Mouse (Mus musculus): ENCODE measurements around the gene Sdc4.

The Sdc4 gene

DNA sequence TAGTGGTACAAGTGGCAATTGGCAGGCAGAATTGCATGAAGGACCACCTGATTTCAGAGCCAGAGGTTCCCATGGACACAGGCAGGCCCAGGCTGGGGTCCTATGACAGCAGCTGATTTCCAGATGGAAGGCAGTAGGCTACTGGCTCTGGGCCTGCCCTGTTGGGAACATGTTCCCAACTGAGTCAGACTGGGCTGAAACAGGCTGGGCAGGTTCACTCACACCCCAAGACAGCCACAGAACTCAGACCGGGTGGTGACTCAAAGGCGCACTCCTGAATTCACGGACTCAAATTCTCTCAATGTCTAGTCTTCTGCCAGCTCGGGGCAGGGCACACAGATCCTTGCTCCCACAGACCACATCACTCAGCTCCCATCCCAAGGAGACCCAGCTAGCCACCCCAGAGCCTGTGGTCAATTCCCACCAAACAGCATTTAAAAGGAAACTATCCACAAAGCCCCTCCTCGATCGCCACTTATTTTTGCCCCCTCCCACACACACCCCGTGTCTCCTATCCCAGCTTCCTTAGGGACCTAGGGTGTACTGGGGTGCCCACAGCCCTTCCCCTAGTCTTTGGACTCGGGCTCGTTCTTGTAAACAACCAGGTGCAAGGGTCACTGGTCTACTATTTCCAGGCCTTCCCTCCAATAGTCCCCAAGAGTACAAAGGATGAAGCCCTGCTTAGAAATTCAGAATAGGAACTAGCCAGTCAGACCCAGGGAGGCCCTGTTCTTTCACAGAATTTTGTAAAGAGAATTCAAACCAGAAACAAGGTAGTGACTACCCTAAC is 11.8 kb downstream of the Sdc4 start:
- no peak for DNase-seq (ENCODE audit: low read depth, low spot score)

DNA sequence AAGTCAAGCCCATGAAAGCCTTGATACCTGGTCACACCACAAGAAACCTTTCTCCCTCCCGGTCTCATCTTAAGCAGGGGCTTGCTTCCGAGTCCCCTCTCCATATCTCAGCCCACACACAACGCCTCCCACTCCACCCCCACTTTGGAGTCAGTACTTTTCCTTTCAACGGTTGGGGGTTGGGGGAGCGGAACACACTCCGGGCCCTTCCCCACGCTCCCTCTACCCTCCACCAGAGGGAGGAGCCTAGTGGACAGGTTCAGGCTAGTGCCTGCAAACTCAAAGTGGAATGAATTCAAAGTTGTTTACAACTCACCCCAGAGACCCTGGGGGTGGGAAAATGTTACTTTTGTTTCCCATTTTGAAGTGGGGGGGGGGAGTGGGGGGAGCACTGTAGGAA is 13.0 kb downstream of the Sdc4 start:
- no peak for DNase-seq (ENCODE audit: low read depth, low spot score)

- no peak for DNase-seq (ENCODE audit: low read depth, low spot score)
Measured at GRCm38 (mm10) chr2:164429881-164430615, 13.6 kb downstream of the Sdc4 start.

GRCm38 (mm10) chr2:164428451-164428850 is 15.2 kb downstream of the Sdc4 start:
- DNase-seq (ENCODE audit: low read depth, low spot score) = no peak

DNA sequence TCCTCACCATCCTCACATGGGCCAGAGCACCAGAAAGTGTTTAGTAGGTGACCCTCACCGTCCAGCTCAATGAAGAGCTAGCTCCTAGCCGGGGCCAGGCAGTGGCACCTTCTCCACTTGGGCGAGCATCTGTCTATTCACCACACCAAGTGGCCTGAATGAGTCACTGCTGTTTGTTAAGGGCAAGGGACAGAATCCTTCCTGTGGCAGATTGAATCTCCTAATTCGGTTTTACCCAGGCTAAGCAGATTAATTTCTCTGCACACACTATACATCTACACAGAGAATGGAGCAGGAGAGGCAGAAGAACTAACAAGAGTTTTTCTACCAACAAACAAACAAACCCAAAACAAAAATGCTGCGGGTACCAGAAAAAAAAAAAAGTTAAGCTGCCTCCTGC is 16.7 kb downstream of the Sdc4 start:
- no peak for DNase-seq (ENCODE audit: low read depth, low spot score)

- DNase-seq (ENCODE audit: low read depth, low spot score) = no peak
Measured at GRCm38 (mm10) chr2:164426121-164426520, 17.6 kb downstream of the Sdc4 start.

DNA sequence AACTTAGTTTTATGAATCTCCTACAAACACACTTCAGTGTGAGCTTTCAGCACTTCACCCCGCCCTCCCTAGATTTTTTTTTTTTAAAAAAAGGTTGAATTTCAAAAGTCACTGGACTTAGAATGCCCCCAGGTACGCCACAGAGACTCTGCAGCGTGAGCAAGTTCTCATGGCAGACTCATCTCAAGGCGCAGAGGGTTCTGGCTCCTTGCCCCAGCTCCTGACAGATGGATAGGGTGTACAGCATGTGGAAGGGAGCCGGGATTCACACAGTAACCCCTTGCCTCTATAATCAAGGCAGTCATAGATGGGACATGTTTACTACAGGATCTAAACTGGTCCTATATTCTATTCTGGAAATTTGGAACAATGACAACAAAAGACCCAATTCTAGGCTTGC is 18.3 kb downstream of the Sdc4 start:
- no peak for DNase-seq (ENCODE audit: low read depth, low spot score)

GRCm38 (mm10) chr2:164424406-164424805 is 19.3 kb downstream of the Sdc4 start:
- no peak for DNase-seq (ENCODE audit: low read depth, low spot score)

DNA sequence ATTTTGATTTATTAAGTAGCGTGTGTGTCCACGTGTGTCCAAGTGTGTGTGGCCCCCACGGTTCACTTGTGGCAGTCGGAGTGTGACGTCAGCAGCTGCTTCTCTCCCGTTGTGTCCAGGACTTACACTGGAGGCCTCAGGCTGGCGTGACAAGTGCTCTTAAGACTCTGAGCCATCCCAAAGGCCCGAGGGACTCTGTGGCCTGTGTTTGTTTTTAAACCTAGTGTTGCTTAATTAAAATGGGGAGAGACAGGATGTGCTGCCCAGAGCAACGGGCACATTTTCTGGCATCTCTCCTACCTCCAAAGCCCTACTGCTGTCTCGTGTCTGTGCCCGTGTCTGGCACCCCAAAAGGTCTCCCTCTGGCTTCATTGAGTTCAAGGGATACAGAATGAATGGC is 20.2 kb downstream of the Sdc4 start:
- DNase-seq (ENCODE audit: low read depth, low spot score) = no peak

DNA sequence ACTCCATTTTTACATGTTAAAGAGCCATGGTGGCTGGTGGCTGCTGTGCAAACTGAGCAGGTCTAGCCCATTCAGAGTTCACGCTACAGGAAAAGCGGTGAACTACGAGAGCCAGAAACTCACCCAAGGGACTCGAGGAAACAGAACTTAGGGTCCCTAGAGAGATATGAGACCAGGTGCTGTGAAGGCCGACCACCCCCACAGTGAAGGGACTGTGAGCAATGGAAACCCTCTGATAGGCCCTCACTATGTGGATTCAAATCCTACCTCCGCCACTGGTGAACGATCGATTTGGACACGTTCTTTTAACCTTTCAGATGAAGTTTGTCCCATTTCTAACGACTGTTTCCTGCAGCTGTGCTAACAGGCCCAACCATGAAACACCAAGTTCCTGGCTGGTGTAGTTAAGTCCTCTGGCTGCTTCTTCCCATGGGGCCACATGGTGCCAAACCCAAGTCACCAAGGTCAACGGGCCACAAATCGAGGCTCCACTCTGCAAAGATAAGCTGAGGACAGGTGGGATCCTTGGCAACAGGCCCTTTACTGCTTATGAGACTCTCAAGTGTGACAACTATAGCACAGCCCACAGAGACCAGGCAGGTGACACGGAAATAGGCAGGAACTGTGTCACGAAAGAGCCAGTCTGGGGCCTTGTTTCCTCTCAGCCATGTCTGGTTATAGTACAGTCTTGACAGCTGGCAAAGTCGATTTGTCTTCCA is 20.9 kb downstream of the Sdc4 start:
- no peak for DNase-seq (ENCODE audit: low read depth, low spot score)

DNA sequence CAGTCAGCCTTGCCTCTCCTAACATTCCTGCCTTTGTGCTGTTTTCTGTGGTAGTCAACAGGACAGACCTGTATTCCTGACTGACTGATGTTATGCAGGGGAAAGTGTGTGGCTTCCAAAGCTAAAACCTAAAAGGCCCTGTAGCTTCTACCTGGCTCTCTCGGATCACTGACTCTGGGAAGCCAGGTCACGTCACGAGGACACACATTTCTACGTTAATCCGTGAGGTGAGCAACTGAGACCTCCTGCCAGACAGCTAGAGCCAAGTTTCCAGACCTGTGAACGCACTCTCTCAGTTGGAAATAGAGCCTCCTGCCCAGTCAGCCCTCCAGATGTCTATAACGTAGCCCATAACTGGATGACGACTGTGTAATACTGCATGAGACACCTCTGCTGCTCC is 21.7 kb downstream of the Sdc4 start:
- DNase-seq (ENCODE audit: low read depth, low spot score) = no peak

DNA sequence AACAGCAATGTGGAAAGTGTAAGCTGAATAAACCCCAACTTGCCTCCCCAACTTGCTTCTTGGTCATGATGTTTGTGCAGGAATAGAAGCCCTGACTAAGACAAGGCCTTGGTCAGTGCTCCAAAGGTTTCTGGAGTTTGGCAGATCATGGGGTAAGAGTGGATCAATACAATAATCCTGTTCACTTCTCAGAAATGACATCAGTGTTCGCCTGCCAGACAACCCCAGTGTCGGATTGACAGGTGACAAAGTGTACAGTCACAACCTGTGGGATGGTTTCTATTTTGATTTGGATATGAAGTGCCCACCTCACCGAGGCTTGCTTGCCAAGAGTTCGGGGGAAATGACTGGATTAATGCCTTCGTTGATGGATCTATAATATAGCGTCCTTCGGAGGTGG is 22.4 kb downstream of the Sdc4 start:
- DNase-seq (ENCODE audit: low read depth, low spot score) = no peak

GRCm38 (mm10) chr2:164419489-164419888 is 24.2 kb downstream of the Sdc4 start:
- no peak for DNase-seq (ENCODE audit: low read depth, low spot score)

GRCm38 (mm10) chr2:164418308-164418875 is 25.3 kb downstream of the Sdc4 start:
- no peak for DNase-seq (ENCODE audit: low read depth, low spot score)

GRCm38 (mm10) chr2:164417198-164417597 is 26.5 kb downstream of the Sdc4 start:
- DNase-seq (ENCODE audit: low read depth, low spot score) = no peak

DNA sequence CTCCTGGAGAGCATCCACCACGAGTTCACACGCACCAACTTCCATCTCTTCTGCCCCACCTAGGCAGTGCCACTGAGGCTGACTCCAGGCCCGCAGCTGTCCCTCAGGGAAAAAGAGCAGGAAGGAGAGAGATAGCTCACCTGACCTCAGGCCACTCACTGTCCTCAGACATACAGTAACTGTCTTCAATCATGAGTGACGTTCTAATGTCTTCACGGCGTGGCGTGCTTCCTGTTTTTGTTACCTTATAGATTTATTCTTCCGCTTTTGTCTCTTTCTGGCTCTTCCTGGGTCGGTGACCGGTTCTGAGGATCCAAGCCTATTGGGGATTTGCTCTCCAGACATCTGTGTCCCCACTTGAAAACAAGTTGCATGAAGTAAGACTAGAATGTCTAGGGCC is 29.1 kb downstream of the Sdc4 start:
- DNase-seq (ENCODE audit: low read depth, low spot score) = no peak

DNA sequence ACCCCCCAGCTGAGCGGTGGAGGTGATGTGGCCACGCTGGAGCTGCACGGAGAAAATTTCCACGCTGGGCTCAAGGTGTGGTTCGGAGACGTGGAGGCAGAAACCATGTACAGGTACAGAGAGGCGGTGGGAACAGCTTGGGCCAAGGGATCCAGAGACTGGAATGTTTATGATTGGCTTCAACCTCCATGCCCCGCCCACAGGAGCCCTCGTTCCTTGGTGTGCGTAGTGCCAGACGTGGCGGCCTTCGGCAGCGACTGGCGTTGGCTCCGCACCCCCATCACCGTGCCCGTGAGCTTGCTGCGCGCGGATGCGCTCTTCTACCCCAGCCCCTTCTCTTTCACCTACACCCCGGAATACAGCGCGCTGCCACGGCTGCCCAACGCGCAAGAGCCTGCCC is 29.5 kb downstream of the Sdc4 start:
- DNase-seq (ENCODE audit: low read depth, low spot score) = no peak

GRCm38 (mm10) chr2:164407708-164408107 is 36.0 kb downstream of the Sdc4 start:
- no peak for DNase-seq (ENCODE audit: low read depth, low spot score)

DNA sequence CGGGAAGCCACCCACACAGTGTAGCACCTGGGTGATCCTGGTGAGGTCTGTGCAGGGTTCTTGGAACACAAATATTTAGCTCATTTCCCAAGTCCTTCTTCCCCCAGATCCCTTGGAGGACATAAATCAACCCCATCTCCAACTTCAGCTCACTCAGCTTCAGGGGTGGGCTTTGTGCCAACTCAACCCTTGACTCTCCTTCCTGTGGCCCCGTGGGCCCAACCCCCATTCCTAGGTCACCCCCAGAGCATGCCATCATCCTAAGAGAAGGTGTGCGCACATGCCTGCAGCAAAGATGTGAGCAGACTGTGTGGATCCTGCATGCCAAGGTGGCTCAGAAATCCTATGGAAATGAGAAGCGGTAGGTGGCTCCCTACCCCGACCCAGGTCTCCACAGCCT is 38.2 kb downstream of the Sdc4 start:
- DNase-seq (ENCODE audit: low read depth, low spot score) = no peak

DNA sequence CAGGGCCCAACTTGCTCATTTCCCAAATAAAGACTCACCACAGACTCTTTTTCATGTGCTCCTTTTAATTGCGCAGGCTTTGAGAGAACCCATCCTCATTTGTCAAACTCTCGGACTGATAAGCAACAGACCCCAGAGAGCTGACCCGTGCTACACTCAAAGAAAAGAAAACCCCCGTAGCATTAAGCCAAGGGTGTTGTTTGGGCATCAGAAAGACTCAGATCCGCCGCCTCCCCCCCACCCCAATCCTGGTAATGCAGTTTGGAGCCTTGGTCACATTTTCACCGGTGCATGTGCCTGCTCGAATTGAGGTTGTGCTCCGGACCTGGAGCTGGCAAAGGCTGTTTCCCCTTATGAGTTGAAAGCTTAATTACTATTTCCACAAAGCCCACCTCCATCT is 38.6 kb downstream of the Sdc4 start, which contains the start of gene Matn4:
Matn4 (minus strand) TSS at position 101 of the 400 bp plus-strand sequence.
- DNase-seq (ENCODE audit: low read depth, low spot score) = no peak

- DNase-seq (ENCODE audit: low read depth, low spot score) = no peak
Measured at GRCm38 (mm10) chr2:164404082-164404990, 39.4 kb downstream of the Sdc4 start.
